Mouse (Mus musculus): ENCODE results near the gene Dock4. TPM values are rescaled to one million over a fixed set of nuclear protein-coding genes. Genes with fewer than 3 reads are reported as not detected.

Gene Dock4
- polyA plus RNA-seq, 1 experiment, result 0.56 TPM

DNA sequence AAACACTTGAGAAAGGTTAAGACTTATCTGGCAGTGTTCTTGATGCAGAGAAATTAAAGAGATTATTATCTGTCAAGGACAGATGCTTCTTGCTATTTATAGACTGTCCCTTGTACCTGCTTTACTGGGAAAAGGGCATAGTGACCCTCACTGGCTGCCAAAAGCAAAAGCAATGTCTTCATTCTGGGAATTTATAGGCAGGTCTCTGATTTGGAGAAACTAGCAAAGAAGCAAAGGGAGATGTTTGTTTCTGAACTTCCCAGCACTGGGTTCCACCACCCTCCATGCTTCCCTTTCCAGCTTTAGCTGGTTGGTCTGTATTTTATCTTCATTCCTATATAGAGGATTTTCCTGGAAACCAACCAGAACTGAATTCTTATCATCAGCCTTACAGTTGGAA lies 225.0 kb downstream of the Dock4 start:
- H3K36me3 ChIP-seq (ENCODE audit: control insufficient read depth, insufficient read depth, low read length), result no peaks in the 10 kb centered on the region
- H3K4me1 ChIP-seq (ENCODE audit: control insufficient read depth, insufficient read depth, low read length), result no peaks in the 10 kb centered on the region
- no peaks in the 10 kb centered on the region for H3K27me3 ChIP-seq (ENCODE audit: control insufficient read depth, insufficient read depth, low read length)
- no peak overlapping the region for H3K4me3 ChIP-seq (ENCODE audit: control insufficient read depth, low read depth, low read length)
- H3K27ac ChIP-seq (ENCODE audit: control insufficient read depth, insufficient read depth, low read depth, low read length), result no peak overlapping the region
- TF ChIP-seq POLR2A (IDR thresholded peaks at IDR 0.05; ENCODE audit: control insufficient read depth, low read depth, low read length) (no peak), CTCF (IDR thresholded peaks at IDR 0.05; ENCODE audit: control insufficient read depth, insufficient read depth, insufficient replicate concordance, low read depth, low read length) (no peak)

DNA sequence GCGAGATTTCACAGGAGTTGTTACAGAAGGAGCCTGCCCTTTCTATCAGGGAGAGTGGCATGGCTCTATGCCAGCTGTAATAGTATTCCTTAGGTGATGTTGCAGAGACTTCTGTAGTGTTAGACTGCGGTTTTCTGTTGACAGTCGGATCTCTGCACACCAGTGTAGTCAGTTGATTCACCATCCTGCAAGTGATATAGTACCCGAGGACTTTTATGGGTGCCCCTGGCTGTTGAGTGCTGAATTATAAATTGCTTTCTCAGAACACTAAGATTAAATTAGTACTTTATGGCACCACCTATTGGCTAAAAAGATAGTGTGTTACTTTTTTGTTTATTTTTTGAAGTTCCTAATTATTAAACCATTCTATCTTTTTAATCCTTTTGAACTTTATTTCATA lies 234.0 kb downstream of the Dock4 start:
- TF ChIP-seq CTCF (IDR thresholded peaks at IDR 0.05; ENCODE audit: control insufficient read depth, insufficient read depth, insufficient replicate concordance, low read depth, low read length), result no peak
- TF ChIP-seq POLR2A (IDR thresholded peaks at IDR 0.05; ENCODE audit: control insufficient read depth, low read depth, low read length), result no peak
- Histone ChIP-seq H3K4me3 (ENCODE audit: control insufficient read depth, low read depth, low read length) (no peak overlapping the region), H3K36me3 (ENCODE audit: control insufficient read depth, insufficient read depth, low read length) (no peaks in the 10 kb centered on the region), H3K4me1 (ENCODE audit: control insufficient read depth, insufficient read depth, low read length) (no peaks in the 10 kb centered on the region), H3K27me3 (ENCODE audit: control insufficient read depth, insufficient read depth, low read length) (no peaks in the 10 kb centered on the region), H3K27ac (ENCODE audit: control insufficient read depth, insufficient read depth, low read depth, low read length) (no peak overlapping the region)

- Histone ChIP-seq H3K4me3 (ENCODE audit: control insufficient read depth, low read depth, low read length) (no peak overlapping the region), H3K27ac (ENCODE audit: control insufficient read depth, insufficient read depth, low read depth, low read length) (no peak overlapping the region), H3K4me1 (ENCODE audit: control insufficient read depth, insufficient read depth, low read length) (no peaks in the 10 kb centered on the region), H3K27me3 (ENCODE audit: control insufficient read depth, insufficient read depth, low read length) (no peaks in the 10 kb centered on the region), H3K36me3 (ENCODE audit: control insufficient read depth, insufficient read depth, low read length) (no peaks in the 10 kb centered on the region)
- no peak for TF ChIP-seq CTCF (IDR thresholded peaks at IDR 0.05; ENCODE audit: control insufficient read depth, insufficient read depth, insufficient replicate concordance, low read depth, low read length)
- no peak for TF ChIP-seq POLR2A (IDR thresholded peaks at IDR 0.05; ENCODE audit: control insufficient read depth, low read depth, low read length)
Measured at GRCm38 (mm10) chr12:40680551-40680950, 234.8 kb downstream of the Dock4 start.

DNA sequence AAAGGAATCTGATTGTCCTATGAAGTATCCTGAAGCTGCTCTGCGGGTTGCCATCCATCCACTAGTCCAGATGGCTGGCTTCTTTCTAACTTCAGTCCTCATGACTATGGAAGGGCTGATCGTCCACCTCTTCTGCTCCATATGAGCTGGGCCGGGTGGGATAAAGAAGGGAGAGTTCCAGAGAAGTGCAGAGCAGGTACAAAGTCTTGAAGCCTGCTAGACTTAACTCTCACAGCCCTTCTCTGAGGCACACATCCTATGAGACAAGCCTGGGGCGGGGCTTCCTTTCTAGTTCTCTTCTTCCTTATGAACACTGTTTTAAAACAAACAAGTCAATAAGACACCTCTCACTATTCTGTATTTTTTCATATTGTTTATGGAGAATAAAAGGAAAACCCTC lies 245.7 kb downstream of the Dock4 start:
- no peak overlapping the region for H3K4me3 ChIP-seq (ENCODE audit: control insufficient read depth, low read depth, low read length)
- H3K27me3 ChIP-seq (ENCODE audit: control insufficient read depth, insufficient read depth, low read length), result no peaks in the 10 kb centered on the region
- TF ChIP-seq CTCF (IDR thresholded peaks at IDR 0.05; ENCODE audit: control insufficient read depth, insufficient read depth, insufficient replicate concordance, low read depth, low read length) (no peak), POLR2A (IDR thresholded peaks at IDR 0.05; ENCODE audit: control insufficient read depth, low read depth, low read length) (no peak)
- H3K36me3 ChIP-seq (ENCODE audit: control insufficient read depth, insufficient read depth, low read length), result no peaks in the 10 kb centered on the region
- no peaks in the 10 kb centered on the region for H3K4me1 ChIP-seq (ENCODE audit: control insufficient read depth, insufficient read depth, low read length)
- no peak overlapping the region for H3K27ac ChIP-seq (ENCODE audit: control insufficient read depth, insufficient read depth, low read depth, low read length)

- H3K36me3 ChIP-seq (ENCODE audit: control insufficient read depth, insufficient read depth, low read length), result no peaks in the 10 kb centered on the region
- H3K4me1 ChIP-seq (ENCODE audit: control insufficient read depth, insufficient read depth, low read length), result no peaks in the 10 kb centered on the region
- H3K27me3 ChIP-seq (ENCODE audit: control insufficient read depth, insufficient read depth, low read length), result no peaks in the 10 kb centered on the region
- no peak for TF ChIP-seq POLR2A (IDR thresholded peaks at IDR 0.05; ENCODE audit: control insufficient read depth, low read depth, low read length)
- TF ChIP-seq CTCF (IDR thresholded peaks at IDR 0.05; ENCODE audit: control insufficient read depth, insufficient read depth, insufficient replicate concordance, low read depth, low read length), result no peak
- H3K27ac ChIP-seq (ENCODE audit: control insufficient read depth, insufficient read depth, low read depth, low read length), result no peak overlapping the region
- no peak overlapping the region for H3K4me3 ChIP-seq (ENCODE audit: control insufficient read depth, low read depth, low read length)
Measured at GRCm38 (mm10) chr12:40694082-40694721, 248.4 kb downstream of the Dock4 start.

- no peak for TF ChIP-seq POLR2A (IDR thresholded peaks at IDR 0.05; ENCODE audit: control insufficient read depth, low read depth, low read length)
Measured at GRCm38 (mm10) chr12:40698330-40698729, 252.6 kb downstream of the Dock4 start.

GRCm38 (mm10) chr12:40702233-40702792 lies 256.6 kb downstream of the Dock4 start:
- no peaks in the 10 kb centered on the region for H3K4me1 ChIP-seq (ENCODE audit: control insufficient read depth, insufficient read depth, low read length)

More at GRCm38 (mm10) chr12:40698330-40698729, 252.6 kb downstream of the Dock4 start:
- no peaks in the 10 kb centered on the region for H3K4me1 ChIP-seq (ENCODE audit: control insufficient read depth, insufficient read depth, low read length)
- H3K27me3 ChIP-seq (ENCODE audit: control insufficient read depth, insufficient read depth, low read length), result no peaks in the 10 kb centered on the region
- H3K27ac ChIP-seq (ENCODE audit: control insufficient read depth, insufficient read depth, low read depth, low read length), result no peak overlapping the region
- no peak overlapping the region for H3K4me3 ChIP-seq (ENCODE audit: control insufficient read depth, low read depth, low read length)
- no peaks in the 10 kb centered on the region for H3K36me3 ChIP-seq (ENCODE audit: control insufficient read depth, insufficient read depth, low read length)

More at GRCm38 (mm10) chr12:40702233-40702792, 256.6 kb downstream of the Dock4 start:
- TF ChIP-seq POLR2A (IDR thresholded peaks at IDR 0.05; ENCODE audit: control insufficient read depth, low read depth, low read length) (no peak), CTCF (IDR thresholded peaks at IDR 0.05; ENCODE audit: control insufficient read depth, insufficient read depth, insufficient replicate concordance, low read depth, low read length) (no peak)
- Histone ChIP-seq H3K36me3 (ENCODE audit: control insufficient read depth, insufficient read depth, low read length) (no peaks in the 10 kb centered on the region), H3K27me3 (ENCODE audit: control insufficient read depth, insufficient read depth, low read length) (no peaks in the 10 kb centered on the region), H3K27ac (ENCODE audit: control insufficient read depth, insufficient read depth, low read depth, low read length) (no peak overlapping the region), H3K4me3 (ENCODE audit: control insufficient read depth, low read depth, low read length) (no peak overlapping the region)
